Mouse (Mus musculus) adrenal gland, postnatal 10 days (tissue): Measurements from ENCODE around the gene Ttll13. TPM values are rescaled to one million over a fixed set of nuclear protein-coding genes. Genes with fewer than 3 reads are reported as not detected.

ENCODE experiments used
- DNase-seq: peaks from one replicate; pipeline ENCODE4 v3.0.0; 2021; ENCODE audit warnings: mixed read lengths
- long read RNA-seq, 2 experiments: library from polyadenylated mRNA; stranded (forward); transcript quantifications; one replicate each; pipeline ENCODE4 v2.0.0; 2021
- total RNA-seq, 2 experiments: library from RNA; stranded (reverse); gene quantifications; 2 replicates each; pipeline ENCODE4 v1.2.3; 2021

Ttll13 gene
- 1 to 10 TPM; 1.1 to 1.8 TPM for total RNA-seq
- long read RNA-seq, experiment 1, partial matches to known transcripts = 0 of 1 reads
- long read RNA-seq, experiment 1, other reads (novel, unspliced or antisense) = 1 of 1 reads
- long read RNA-seq, experiment 2 = 0 reads

DNA sequence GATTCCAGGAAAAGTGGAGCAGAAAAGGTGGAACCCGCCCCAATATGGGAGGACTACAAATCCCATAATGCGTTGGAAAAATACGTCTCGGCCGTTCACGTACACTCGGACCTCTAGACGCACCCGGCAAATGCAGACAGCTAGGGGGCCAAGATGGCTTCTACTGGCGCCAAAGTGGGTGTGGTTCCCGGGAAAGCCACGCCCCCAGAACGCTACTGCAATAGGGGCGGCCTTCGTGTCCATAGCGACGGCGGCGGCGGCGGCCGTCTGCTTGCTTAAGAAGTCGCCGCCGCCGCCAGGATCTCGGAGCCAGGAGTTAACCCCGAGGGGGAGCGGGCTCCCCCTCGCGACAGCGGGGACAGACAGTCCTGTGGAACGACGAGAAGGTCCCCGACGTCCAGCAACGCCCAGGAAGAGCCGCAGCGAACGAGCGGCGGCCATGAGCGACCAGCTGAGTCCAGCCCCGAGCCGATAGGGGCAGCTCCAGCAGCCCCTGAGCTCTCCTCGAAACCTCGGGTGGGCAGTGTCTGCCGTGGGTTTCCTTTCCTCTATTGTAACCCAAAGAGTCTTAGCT, at the start of gene Ttll13:
Ttll13 (plus strand) TSS at position 229 of the 574 bp plus-strand sequence.
- DNase-seq = peak; percentile 98

DNA sequence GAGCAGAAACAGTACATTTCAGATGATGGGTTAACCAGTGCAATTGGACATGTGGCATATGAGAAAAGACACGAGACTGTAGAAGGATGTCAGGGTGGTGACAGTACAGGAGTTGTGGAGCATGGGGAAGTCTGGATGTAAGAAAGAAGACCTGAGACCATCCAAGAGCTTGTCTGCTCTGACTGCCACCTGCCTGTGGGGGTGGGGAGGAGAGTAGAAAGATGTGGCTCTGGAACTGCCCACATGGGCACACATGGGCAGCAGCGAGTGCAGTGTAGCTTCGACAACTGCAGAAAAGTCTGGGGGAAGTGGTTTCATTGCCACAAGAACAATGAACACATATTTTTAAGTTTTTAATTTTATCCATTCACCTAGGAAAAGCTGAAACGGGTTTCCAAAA, 48.8 kb upstream of the Ttll13 start:
- DNase-seq = no peak

DNA sequence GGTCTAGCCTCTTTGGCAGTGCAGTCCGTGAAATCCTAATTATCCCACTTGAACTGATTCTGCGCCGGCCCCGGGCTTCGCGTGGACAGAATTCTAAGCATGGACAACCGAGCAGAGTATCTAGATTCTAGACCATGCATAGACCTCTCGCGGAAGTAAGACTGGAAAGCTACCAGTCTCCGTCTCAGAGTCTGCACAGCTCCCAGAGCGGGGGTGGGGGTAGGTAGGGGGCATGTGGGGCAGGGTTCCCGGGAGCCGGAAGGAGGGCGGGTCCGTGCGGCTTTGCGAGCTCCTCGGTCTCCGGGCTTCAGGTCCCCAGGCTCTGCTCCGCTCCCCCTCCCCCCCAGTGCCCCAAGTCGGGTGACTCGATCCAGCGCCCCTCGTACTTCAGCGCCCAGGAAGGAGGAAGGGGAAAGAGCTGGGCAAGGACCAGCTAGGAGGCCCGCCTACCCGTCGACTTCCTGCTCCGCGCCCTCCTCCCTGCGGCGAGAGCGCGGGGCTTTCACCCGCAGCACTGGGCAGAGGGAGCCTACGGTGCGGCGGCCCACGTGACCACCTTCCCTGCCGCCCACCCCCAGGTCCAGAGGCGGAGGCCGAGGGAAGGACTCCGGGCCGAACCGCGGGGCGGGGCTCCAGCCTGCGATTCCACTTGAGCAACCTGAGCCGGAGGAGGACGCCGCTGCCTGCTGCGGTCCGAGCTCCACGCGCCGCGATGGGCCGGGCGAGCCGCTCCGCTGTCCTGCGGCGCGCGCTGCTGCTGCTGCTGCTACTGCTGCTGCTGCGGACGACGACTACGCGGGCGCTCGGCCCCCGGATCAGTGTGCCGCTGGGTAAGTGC, 48.0 kb upstream of the Ttll13 start:
- peak; percentile 89 for DNase-seq

DNA sequence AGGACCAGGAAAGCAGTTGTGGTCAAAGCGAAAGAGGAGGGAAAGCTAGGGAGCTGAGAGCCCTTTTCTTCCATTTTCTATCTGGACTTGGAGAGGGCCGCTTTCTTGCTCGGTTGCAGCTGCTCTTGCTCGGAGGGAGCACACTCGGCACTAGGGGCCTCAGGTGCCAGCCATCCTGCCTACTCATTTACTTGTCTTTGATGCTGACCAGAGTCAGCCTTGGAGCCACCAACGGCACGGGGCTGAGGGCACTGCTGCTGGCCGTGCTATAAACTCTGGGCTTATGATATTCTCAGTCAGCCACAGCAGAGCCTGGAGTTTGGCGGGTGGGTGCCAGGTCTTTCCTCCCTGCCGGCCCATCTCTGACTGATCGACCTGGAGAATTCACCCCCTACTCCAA, 47.3 kb upstream of the Ttll13 start:
- peak; percentile 47 for DNase-seq

DNA sequence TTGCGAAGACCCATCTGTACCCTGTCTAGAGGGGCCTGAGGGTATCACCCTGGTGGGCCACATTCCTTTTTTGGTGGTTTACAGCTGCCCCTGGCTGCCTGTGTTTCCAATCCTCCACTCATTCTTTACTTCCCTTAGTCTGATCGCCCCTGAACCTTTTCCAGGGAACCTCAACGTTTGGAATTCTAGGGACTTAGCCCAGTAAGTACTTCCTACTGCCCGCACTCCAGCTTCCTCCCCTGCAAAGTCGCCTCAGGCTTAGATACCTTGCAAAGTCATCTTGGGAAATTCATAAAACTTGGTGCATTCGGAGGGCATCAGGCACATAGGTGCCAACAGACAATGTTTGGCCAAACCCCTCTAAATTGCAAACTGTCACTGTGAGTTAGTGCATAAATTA, 46.9 kb upstream of the Ttll13 start:
- DNase-seq = no peak

DNA sequence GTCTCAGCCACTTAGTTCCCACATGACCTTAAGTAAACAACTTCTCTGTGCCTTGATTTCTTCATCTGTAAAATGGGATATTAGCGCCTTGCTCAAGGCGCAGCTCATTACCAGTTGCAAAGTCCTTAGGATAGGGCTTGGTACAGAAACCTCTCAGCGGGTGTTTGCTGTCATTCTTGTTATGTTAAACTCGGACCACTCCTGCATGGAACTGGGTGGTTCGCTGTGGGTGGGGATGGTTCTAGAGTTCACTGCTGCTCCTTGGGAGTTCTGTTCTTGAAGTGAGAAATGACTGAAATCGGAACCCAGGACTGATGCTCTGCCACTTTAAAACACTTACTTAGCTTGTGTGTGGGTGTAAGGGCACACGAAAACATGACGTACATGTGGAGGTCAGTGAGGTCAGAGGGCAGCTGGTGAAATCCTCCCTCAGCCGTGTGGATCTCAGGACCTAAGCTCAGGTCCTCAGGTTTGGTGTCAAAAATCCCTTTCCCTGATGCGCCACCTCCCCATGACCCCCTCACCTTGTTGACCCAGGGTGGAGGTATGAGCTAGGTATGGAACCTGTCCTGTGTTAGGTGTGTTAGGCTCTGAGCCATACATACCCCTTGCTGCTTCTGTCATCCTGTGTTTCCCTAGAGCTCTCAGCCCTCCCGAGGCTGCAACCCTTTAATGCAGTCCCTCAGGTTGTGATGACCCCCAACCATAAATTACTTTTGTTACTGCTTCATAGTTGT, 46.2 kb upstream of the Ttll13 start:
- no peak for DNase-seq

DNA sequence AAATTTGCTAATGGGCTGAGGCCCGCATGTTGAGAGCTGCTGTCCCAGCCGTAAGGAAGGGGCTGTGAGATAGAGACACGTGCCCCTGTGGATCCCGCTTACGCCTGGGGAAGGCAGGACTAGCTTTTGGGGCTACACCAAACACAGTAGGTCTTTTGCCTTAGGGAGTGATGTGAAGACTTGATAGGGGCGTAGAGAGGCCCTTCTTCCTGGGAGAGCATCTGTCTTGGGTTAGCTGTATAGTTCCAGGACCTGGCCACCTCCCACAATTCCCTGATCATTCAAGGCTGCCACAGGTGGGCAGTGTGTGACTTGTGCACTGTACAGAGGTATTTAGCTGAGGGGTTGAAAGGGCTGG, 45.6 kb upstream of the Ttll13 start:
- DNase-seq = no peak

DNA sequence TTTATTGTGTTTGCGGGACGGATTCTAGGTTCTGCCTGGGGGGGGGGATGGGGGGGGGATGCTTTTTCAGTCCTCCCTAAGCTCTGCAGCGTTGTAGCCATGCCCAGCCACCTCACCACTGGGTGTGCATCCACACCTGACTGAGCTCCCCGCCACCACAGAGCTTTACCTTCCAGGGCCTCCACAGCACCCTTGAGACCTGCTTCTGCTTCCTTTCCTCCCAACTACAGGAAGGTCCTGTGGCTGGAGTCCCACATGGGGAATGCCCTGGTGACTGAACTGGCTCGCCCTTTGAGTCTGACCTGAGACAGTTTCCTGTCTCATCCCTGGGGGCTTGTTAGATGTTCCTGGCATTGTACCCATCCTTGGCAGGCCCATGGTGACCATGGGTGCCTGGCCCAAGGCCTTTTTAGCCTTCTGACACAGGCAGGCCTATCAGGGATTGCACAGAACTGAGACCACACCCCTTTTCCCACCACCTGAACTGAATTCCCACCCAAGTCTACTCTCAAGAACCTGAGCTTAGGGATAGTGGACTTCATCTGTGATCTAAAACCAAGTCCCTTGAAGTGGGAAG, 45.1 kb upstream of the Ttll13 start:
- DNase-seq = peak; percentile 75

DNA sequence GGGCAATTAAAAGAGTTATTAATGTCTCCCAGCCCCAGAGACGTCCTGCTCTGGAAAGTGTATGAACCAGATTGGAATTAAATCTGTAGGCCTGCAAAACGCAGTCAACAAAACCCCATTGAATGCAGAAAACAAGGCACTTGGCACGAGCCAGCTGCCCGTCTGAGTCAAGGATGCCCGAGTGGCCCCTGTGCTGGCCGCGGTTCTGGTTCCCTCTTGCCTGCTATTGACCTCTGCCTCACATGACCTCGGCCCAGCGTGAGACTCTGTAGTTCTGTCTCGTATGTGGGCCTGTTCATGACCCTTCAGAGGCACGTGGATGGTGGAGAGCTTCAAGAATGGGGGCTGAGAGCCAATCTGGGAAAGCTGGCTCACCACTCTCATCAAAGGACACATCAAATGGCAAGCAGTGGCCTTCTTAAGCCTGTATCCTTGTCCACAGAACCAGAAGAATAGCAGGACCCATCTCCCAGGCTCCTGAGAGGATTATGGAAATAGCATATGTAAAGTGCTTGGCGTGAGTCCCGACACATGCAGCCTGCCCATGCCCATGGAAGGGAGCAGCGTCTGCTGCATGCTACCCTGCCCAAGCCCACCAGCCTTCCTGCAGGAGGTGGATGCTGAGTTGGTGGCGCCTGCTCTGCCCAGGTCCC, 44.2 kb upstream of the Ttll13 start:
- DNase-seq = peak; percentile 56

DNA sequence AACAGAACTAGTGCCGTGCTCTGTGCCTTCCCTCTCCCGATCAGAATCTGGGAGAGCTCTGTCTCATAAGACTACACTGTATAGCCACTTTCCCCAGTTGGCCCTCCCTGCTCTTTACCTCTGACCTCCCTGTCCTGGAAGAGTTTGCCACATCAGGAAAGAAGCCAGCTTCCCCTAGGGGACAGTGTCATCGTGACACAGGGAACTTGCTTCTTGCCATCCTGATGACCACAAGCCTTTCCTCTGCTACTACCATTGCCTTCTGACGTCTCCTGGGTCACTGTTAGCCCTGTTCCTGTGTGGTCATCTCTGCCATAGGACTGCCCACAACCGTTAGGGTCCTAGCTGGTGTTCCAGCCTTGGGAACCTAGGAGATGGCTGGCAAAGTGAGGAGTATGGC, 43.2 kb upstream of the Ttll13 start:
- peak; percentile 59 for DNase-seq

DNA sequence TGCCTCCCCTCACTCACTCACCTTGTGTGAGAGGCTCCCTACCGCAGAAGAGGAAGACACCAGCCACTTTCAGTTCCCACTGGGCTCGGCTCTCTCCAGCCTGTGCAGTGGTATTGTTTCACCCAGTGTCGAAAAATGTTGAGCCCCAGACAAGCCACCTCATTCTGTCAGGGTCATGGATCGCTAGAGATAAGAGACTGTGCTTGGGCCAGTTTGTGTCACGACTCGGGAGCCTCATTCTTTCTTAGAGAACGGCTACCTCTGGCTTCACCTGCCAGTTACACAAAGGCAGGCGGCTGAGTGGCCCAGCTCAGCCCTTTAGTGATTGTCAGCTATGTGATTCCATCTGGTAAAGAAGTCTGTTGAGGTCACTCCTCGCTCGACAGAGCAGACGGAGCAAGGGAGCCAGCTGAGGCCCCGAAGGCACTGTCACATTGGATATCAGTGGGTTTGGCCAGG, 42.5 kb upstream of the Ttll13 start:
- no peak for DNase-seq

DNA sequence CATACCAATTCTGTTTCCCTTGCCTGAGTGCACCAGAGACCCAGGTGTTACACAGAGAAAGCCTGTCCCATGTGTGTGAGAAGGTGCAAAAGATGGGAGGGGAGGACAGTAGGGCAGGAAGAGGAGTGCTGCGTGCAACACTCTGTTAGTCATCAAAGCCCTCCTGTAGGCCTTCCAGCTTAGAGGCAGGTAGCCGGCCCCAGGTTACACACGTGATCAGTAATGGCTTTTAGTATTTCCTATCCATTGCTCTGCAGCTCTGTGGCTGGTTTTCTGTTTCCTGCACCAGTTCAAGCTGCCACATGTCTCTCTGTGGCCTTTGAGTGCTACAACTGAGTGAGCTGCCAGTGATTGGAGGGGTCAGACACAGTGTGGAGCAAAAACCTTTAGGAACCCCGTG, 41.8 kb upstream of the Ttll13 start:
- no peak for DNase-seq

DNA sequence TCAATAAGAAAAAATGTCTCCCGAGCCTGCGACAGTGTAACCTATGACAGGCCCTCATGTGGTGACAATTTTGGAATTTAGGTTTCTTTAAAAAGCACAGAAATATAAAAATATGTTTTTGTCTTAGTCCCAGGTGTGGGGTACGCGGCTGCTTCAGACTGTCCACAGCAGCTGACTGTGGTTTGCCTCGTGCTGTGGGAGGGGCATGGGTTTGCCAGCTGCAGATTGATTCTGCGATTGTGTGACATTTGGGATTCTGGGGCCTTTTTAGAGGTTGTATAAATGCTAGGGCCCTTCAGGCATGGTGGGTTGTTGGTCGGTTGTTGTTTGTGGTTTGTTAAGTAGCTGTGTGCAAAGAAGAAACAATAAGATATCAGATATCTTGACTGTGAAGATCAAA, 41.2 kb upstream of the Ttll13 start:
- no peak for DNase-seq

DNA sequence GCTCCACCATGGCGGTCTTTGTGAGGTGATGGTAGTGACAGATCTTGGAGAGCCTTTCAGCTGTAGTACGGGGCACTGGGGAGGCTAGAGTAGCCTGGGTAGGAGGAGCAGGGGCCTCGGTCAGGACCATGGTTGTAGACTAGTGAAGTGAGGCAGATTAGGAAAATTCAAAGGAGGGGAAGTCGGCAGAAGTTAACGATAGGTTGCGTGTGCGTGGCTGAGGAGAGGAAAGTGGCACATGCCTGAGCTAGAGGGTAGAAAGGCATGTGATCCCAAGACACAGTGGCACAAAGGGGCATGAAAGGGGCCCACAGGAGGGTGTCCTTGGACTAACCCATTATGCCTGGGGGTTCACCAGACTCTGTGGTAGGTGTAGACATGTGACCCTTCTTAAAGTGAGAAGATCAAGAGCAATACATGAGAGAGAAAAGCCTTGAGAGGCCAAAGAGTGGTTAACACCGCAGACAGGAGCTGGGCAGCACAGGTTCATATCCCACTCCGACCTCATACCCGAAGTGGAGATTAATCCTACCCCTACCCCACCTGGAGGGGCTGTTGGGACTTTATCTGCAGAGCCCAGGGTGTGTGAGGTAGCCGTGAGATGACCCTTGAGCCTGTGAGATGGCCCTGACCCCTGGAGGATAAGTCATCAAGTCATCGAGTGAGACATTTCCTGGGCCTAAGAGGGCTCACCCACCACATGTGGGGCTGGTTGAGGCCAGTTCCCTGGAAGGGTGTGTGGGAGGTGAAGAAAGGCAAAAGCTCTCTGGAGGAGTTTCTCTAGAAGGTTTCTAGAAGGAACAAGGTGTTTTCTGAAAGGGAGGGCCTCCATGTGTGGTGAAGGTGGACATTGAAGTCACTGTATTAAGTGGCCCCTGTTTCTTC, 40.2 kb upstream of the Ttll13 start:
- DNase-seq = no peak

DNA sequence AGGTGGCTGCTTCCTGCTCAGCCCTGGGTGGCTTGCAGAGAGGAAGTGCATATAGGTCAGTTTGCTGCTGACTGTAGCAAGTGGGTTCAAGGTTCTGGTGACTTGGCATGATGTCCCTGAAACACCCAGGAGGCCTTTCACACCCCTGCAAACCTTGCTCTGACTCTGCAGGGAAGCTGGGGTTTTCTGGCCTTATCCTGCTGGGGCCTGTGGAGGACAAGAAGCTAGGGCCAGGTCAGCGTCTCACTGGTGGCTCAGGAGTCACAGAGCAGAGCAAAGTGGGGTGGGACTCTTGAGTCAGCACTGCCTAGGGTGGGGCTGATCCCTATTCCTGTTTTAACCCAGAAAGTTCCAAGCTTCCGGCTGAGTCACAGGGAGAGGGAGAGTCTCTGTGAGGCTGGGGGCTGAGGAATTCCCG, 38.9 kb upstream of the Ttll13 start:
- DNase-seq = peak; percentile 70

DNA sequence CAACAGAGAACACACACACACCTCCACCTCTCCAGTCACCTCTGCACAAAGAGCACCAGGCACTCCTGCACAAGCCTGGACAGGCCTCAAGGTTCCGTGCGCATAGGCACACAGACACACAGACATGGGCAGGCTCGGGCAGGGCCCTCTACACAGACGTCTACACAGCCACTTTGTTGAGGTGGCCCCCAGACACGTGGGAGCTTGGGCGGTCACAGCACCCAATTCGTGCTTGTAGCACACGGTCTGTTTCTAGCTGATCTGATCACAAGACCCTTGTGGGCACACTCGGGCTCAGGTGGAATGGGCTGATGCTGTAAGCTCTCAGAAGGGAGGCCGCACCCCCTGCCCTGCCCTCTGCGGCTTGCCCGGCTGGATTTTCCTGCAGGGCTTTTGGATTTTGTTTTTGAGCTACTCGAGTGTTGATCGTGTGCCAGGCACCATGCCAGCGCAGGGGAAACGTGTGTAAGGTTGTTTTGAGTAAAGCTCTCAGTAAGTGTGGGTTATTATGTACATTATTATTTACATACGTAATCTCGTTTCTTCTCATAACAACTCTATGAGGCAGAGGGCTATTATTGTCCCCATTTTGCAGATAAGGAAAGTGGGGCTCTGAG, 38.0 kb upstream of the Ttll13 start:
- DNase-seq = no peak

DNA sequence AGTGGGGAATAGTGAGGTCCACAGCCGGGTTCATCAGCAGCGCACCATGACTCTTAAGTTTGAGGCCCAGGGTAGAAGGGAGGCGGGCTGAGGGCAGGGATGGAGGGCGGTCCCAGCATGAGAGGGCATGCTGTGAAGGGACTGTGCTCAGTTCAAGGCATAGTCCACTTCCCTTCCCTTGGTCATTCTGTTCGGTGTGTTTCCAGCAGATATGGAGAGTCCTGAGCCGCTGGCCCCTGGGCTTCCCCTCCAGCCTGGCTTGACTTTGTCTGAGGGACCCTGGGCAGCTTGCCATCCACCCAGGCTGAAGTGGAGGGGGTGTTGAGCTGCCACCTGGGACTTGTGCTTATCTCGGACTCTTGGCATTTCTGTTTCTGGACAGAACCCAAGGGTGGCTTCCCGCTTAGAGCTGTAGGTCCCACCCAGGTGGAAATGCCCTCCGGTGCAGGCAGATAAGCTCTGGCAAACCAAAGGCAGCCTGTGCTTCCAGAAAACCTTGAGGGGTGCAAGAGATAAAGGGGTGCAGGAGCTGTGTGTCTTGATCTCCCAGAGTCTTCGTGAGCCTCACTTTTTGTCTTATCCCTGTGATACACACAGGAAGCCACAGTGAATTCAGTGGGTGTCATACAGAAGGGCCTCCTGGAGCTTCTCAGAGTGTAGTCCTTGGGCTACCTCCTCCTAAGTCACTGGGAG, 37.3 kb upstream of the Ttll13 start:
- DNase-seq = peak; percentile 78

DNA sequence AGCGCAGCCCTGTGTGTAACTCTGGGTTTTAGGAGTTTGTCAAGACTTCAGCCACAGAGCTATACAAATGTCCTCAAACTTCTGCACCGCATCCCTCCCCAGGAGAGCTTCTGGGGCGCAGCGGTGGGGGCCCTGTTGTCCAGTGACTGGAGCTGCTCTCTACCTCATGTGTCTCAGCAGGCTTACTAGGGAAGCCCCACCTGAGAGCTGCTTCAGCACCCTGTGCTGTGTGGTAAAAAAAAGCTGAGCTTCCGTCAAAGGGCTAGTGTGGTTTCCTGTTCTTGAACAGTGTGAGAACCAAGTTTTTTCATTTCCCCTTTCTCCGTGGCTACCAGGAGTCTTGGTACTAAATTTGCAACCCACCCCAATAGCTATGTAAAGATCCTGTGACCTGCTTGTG, 36.5 kb upstream of the Ttll13 start:
- DNase-seq = no peak

DNA sequence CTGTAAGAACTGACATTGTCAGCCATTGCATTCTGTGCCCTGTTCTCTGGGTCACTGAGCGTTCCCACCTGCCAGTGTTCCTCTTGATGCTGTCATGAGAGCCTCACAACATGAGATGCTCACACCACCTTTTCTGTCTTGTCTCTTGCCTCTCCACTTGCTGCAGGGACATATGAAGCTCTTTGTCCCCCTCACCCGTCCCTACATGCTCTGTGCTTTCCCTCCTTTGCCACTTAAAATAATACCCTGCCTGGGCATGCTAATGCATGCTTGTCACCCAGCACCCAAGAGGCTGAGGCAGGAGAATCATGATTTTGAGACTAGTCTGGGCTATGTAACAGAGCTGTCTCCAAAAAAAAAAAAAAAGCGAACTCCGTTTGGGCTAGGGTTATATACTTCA, 35.2 kb upstream of the Ttll13 start:
- no peak for DNase-seq

DNA sequence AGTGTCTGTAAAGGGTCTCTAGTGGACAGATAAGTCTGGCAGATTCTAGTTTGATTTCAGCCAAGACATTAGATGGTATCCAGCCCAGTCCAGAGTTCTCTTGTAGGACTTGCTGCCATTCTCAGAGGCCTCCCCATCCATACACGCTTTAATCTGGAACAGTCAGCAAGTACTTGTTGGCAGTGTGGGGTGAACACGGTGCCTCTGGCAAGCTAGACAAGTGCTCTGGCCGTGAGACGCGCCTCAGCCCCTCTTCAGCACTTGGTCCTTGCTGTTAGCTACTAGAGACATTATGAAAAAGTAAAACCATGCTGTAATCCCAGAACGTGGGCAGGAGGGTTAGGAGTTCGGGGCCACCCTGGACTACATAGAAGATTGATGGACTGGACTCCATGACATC, 32.6 kb upstream of the Ttll13 start:
- DNase-seq = no peak
